Mouse (Mus musculus) left cerebral cortex, postnatal 36 days (tissue): ENCODE measurements at regions not wholly inside any gene's neighbourhood (a gene's known extent, or its start where the extent isn't known, plus 50 kb on each side); places are given as distances from the start of the nearest gene placed in this dataset.

Source experiments
- DNase-seq, 2 experiments: peaks; one replicate each; pipeline ENCODE4 v3.0.0; 2021 to 2022; ENCODE audit warnings: low spot score in 2 of 2, mixed read lengths in 1 of 2
- intact Hi-C: fragments of 180-260 bp; cut with DNase I; formaldehyde crosslinking; loops from one replicate; pipeline ENCODE4 v1.15.1; 2025

- intact Hi-C loops, result no loop called here
- DNase-seq, result no peak
These were observed 228.9 kb upstream of the Prok2 start for GRCm38 (mm10) chr6:99954832-99955830.

DNA sequence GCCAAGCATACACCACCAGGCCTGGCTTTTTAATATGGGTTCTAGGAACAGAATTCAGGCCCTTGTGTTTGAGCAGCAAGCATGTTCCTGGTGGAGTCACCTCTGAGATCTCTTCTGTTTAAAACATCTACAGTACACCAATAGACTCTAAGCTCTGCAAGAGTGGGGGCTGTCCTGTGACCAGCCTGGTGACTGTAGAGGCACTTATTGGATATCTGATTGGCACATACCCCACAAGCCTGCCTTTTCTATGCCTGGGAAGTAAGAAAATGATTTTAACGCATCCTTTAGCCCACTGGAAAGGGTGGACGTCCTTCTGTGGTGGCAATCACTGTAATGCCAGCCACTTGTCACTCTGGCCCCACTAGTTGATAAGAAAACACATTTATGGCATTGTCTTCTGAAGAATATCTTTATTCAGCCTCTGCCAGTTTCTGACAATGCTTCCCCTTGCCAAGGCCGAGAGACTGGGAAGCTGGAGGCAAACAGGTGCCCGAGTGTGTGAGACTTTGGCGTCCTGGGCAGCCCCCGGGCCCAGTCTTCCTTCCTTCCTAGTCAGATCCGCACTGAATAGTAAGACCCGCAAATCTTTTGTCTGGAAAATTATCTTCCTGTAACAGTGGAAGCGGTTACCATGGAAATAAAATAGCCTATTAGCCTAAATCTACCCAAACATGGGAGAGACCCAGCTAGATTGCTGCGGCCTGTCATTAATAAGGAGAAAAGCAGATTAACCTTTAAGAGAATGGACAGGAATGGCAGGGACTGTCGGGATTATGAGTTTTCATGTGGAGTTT, 228.0 kb upstream of the Prok2 start:
- DNase-seq, result no peak
- intact Hi-C loops, result no loop called here

GRCm38 (mm10) chr6:99950811-99951210, 224.6 kb upstream of the Prok2 start:
- intact Hi-C loops, result no loop called here
- no peak for DNase-seq

DNA sequence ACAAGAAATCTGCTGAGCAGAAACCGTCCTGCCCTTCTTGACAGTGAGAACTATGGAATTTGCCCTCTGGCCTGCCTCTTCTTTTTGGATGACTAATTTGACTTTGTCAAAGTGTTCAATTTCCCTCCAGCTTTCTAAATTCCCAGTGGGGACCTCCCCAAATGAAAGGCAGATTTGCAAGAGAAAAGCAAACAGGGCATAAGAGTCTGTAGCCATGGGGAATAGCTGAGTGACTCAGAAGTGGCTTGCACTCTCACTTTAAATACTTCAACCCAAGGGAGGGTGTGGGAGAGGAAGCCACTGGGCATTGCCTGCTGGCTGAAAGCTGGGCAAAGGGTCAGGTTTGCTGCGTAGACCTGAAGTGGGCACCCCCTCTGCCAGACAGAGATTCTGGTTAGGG, 220.7 kb upstream of the Prok2 start:
- DNase-seq, result no peak
- intact Hi-C loops, result no loop called here

GRCm38 (mm10) chr6:99946481-99946880, 220.3 kb upstream of the Prok2 start:
- DNase-seq, result no peak
- intact Hi-C loops, result no loop called here

GRCm38 (mm10) chr6:99945691-99946090, 219.5 kb upstream of the Prok2 start:
- intact Hi-C loops, result no loop called here
- no peak for DNase-seq

- no peak for DNase-seq
These were observed 216.8 kb upstream of the Prok2 start for GRCm38 (mm10) chr6:99942958-99943357.

DNA sequence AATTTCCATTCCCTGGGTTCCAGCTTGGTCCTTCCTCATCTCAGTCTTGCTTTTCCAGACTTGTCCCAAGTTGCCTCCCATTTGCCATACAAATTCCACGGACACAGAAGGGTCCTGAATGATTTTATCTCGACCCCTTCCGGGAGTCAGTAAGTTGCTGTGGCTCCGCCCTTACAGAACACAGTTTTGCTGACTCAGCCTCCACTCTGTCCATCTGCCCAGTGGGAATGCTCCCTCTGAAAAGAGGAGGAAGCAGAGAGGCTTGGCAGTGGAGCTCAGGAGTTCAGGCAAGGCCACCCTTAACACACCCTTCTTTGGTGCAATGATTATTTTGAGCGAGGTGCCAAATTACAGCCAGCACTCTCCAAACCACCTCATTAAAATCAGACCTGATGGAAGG, 213.9 kb upstream of the Prok2 start:
- intact Hi-C loops, result no loop called here
- DNase-seq, result no peak

More at GRCm38 (mm10) chr6:99942958-99943357, 216.8 kb upstream of the Prok2 start:
- intact Hi-C loops, result no loop called here

DNA sequence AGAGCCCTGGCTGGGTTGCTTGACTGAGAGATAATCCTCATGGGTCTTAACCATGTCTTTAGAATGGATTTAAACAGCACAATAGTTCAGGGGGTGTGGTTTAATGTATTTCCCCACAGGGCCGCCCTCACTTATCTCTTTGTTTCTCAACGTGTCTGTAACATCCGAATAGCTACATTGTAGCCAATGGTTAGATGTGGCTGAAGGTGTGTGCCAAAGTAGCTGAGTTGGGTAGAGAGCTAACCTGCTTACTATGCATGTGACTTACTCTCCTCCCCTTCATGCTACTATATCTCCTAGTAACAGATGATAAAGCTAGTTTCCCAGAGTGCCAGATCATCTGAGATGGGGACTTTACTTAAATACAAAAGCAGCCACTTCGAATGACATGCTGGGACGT, 213.2 kb upstream of the Prok2 start:
- intact Hi-C loops, result no loop called here
- no peak for DNase-seq

GRCm38 (mm10) chr6:99938949-99939348, 212.8 kb upstream of the Prok2 start:
- intact Hi-C loops, result no loop called here
- DNase-seq, result no peak

DNA sequence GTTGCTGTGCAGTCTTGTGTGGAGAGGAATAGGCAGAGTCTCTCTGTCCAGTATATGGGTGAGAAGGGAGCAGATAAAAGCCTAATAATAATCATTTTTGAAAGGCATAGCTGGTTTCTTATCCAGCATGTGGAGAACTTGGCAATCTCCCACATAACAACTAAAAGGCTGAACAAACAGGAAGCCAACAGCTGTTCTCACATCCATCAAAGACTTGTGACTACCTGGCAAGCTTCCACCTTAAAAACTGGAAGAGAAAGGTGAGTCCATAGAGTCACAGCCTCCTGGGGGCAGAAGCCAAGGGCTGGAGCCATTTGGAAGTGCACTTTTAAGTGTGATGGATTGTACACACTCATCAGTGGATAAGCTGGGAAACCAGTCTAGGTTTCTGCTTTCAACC, 210.5 kb upstream of the Prok2 start:
- no peak for DNase-seq
- intact Hi-C loops, result no loop called here

- DNase-seq, result no peak
- intact Hi-C loops, result no loop called here
These were observed 209.2 kb upstream of the Prok2 start for GRCm38 (mm10) chr6:99935373-99935772.

DNA sequence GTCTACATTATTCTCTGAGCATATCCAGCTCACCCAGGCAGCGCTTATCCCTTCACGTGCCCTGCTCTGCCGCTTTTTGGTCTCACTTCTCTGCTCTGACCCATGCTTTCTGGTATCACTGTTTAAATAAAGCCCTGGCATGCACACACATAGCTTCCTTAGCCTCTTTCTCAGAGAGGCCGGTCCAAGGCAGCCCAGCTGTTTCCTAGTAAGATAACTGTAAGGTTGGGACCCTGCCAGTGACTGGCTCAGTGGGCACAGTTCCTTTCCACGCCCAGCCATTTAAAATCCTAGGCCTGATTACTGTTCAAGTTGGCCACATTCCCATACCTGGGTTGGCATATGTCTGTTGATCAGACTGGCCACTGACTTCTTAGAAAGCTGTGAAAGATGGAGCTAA, 208.2 kb upstream of the Prok2 start:
- intact Hi-C loops, result no loop called here
- DNase-seq, result no peak

GRCm38 (mm10) chr6:99933404-99933803, 207.2 kb upstream of the Prok2 start:
- intact Hi-C loops, result no loop called here
- no peak for DNase-seq

- intact Hi-C loops, result no loop called here
- peak in 1 of 2 experiments; percentile 15 for DNase-seq
These were observed 206.7 kb upstream of the Prok2 start for GRCm38 (mm10) chr6:99932923-99933322.

GRCm38 (mm10) chr6:99932405-99932804, 206.2 kb upstream of the Prok2 start:
- DNase-seq, result no peak
- intact Hi-C loops, result no loop called here

DNA sequence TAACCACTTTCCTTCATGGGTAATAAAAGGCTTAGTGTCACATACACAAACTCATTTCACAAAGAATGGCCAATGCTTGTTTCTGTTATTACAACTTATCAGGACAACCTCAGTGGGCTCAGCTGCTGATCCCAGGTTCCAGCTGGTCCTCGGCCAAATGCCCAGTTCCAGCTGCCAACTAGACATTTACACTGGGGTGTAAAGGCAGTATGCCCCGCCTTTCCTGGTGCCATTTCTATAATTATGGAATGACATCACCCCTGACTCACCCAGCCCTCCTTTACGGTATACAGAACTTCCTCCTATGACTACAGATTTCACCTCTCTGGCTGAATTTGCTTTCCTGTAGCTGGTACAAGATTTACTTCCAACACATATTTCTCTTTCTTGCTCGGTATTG, 205.4 kb upstream of the Prok2 start:
- no peak for DNase-seq
- intact Hi-C loops, result no loop called here

DNA sequence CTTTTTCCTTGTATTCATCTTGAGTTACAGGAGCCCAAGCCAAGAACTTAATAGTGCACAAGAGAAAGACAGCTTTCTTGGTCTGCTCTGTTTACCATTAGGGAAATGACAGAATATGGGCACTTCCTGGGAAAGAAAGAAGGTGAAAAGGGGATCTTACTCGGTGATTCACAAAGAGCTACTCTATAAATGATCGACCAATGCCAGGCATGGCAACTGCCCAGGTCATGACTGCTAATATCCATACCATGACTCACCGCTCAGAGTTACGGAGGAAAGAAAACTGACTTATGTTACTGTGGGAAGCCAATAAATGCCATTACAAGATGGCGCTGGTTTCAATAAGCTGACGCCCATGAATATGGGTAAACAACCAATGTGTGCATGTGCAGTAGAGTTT, 204.1 kb upstream of the Prok2 start:
- intact Hi-C loops, result no loop called here
- no peak for DNase-seq

DNA sequence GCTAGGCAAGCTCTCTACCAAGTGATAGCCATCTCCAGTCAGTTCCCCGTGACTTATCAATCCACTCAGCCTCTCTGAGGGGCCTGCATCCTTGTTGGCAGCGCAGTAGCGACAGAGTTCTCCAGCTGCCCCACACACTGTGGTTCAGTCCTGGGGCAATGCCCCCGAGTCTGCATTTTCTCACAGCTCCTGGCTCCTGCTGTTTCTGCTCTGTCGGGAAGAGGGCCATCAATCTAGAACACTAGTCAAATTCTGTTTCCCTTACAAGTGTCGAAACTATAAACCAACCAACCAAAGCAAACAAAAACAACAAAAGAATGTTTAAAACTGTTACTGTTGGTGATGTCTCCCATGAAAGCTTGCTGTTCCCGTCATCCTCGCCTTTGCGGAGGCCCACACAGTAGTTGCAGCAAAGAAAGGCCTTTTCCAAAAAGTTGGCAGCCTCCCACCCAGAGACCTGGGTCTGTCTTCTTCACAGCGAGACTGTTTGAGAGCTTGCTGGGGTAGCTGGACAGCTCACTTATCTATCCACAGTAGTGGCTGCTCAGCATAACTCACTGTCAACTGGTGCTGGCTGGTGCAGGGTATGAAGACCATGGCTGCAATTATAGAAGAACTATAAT, 201.9 kb upstream of the Prok2 start:
- no peak for DNase-seq
- intact Hi-C loops, result no loop called here

GRCm38 (mm10) chr6:99924181-99924580, 198.0 kb upstream of the Prok2 start:
- no peak for DNase-seq
- intact Hi-C loops, result no loop called here
